Mouse (Mus musculus) embryonic facial prominence, embryonic 14.5 days (tissue): ENCODE data around the gene Synpr. TPM values are rescaled to one million over a fixed set of nuclear protein-coding genes. Genes with fewer than 3 reads are reported as not detected.

ENCODE experiments used
- ATAC-seq: fragments of 200-750 bp; cut with Nextera tagmentation; 2 replicates; pipeline ENCODE4 v1.8.0; 2017; ENCODE audit warnings: low read depth, moderate number of reproducible peaks, moderate TSS enrichment
- DNase-seq: peaks from one replicate; pipeline ENCODE4 v3.0.0-alpha.2; 2015; ENCODE audit warnings: low spot score
- H3K27ac ChIP-seq: fragments of 300-500 bp; sonication (generic); replicated peaks from 2 replicates; pipeline ENCODE4 v1.5.1; 2014; ENCODE audit warnings: low read depth, mild to moderate bottlenecking, low read length, moderate library complexity
- H3K27me3 ChIP-seq: fragments of 300-500 bp; sonication (generic); replicated peaks from 2 replicates; pipeline ENCODE4 v1.6.1; 2014; ENCODE audit warnings: low read length; ENCODE audit not compliant: control insufficient read depth, insufficient read depth
- H3K36me3 ChIP-seq: fragments of 300-500 bp; sonication (generic); 2 replicates; pipeline ENCODE4 v1.6.1; 2014; ENCODE audit warnings: low read length, mixed read lengths; ENCODE audit not compliant: control insufficient read depth, insufficient read depth
- H3K4me1 ChIP-seq: fragments of 300-500 bp; sonication (generic); 2 replicates; pipeline ENCODE4 v1.6.1; 2014; ENCODE audit warnings: antibody characterized with exemption, low read length; ENCODE audit not compliant: control insufficient read depth, insufficient read depth
- H3K4me2 ChIP-seq: fragments of 300-500 bp; sonication (generic); 2 replicates; pipeline ENCODE4 v1.6.1; 2014; ENCODE audit warnings: low read depth, mild to moderate bottlenecking, low read length, moderate library complexity, mixed read lengths
- H3K4me3 ChIP-seq: fragments of 300-500 bp; sonication (generic); 2 replicates; pipeline ENCODE4 v1.5.1; 2014; ENCODE audit warnings: low read depth, mild to moderate bottlenecking, low read length
- H3K9ac ChIP-seq: fragments of 300-500 bp; sonication (generic); 2 replicates; pipeline ENCODE4 v1.6.1; 2014; ENCODE audit warnings: low read depth, mild to moderate bottlenecking, low read length, moderate library complexity, mixed read lengths
- H3K9me3 ChIP-seq: fragments of 300-500 bp; sonication (generic); 2 replicates; pipeline ENCODE4 v1.6.1; 2016; ENCODE audit warnings: low read length; ENCODE audit not compliant: control insufficient read depth
- WGBS: fragments of 180-500 bp; shearing (Covaris S2); extraction: QIAGEN DNeasy Blood & Tissue Kit; methylation state at CpG from one replicate; pipeline ENCODE4 v1.1.7; 2014; 5-methylcytosine and 5-hydroxymethylcytosine counted together
- polyA plus RNA-seq: library from polyadenylated mRNA; unstranded; fragments of >200 nt; fragmentation: Nextera tagmentation; extraction: Ambion mirVana; gene quantifications from 2 replicates; pipeline ENCODE4 v1.2.1, GENCODE M21; 2014

Gene Synpr
- polyA plus RNA-seq, 1 experiment from 2014 or later: 5.8 TPM

DNA sequence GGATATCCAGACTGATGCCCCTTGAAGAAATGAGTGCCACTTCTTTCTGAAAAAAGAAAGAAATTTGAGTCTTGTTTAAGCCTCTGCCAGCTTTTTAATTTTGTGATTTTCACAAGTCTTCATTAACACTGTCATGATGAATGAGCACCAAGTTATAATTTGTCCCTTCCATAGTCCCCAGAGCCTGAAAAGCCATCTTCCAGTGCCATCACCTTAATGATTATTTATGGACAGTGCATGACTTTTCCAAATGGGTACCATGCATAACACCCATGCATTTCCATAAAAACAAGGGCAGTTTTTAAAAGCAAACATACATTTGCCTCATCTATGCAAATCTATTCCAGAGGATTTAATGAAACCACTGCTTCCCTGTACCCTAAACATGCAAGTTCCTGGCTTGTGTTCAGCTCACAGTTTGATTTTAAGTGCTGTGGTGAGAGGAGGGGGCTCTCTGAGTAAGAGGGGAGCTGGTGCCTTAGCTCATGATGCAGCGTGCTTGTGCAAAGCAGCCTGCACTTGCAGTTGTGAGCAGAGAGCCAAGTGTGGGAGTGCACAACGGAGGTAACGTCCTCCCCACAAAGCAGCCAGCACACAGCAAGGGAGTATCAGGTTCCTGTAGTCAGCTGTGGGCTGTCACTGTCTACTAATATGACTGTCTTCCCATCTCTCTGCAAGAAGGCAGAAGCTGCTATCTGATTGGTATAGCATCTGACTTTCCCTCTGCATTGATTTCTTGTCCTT is 169.1 kb downstream of the Synpr start:
- peak; percentile 53; the same call in 1 of the 2 replicates for ATAC-seq
- H3K27ac ChIP-seq: no peak overlapping the region
- H3K4me2 ChIP-seq: no peak overlapping the region
- no peak overlapping the region for H3K4me3 ChIP-seq
- DNase-seq: peak; percentile 35
- 20% methylated on average over 3 of the region's 3 CpGs for WGBS
- no peaks in the 10 kb centered on the region for H3K36me3 ChIP-seq
- no peaks in the 10 kb centered on the region for H3K9me3 ChIP-seq
- H3K9ac ChIP-seq: no peak overlapping the region
- H3K27me3 ChIP-seq: no peaks in the 10 kb centered on the region
- no peaks in the 10 kb centered on the region for H3K4me1 ChIP-seq

DNA sequence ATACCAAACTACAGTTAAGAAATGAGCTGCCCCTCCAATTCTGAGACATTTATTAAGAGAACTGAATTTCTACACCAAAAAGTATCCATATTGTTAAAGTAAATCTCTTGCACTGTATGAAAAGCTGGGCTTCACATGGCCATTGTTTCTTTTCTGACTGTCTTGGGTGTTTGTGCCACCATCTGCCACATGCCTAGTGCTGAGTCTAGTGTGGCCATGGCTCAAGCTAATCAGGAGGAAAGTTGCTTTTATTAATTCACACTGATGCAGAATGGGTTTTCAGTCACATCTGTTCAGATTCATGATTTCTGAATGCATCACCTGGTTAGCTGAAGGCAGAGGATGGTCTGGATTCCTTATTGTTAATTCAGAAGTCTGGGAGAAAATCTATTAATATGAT is 170.4 kb downstream of the Synpr start:
- H3K36me3 ChIP-seq: no peaks in the 10 kb centered on the region
- no peak overlapping the region for H3K27ac ChIP-seq
- no peaks in the 10 kb centered on the region for H3K27me3 ChIP-seq
- ATAC-seq: no peak
- H3K9ac ChIP-seq: no peak overlapping the region
- no peak overlapping the region for H3K4me2 ChIP-seq
- no peak for DNase-seq
- H3K4me3 ChIP-seq: no peak overlapping the region
- H3K4me1 ChIP-seq: no peaks in the 10 kb centered on the region
- H3K9me3 ChIP-seq: no peaks in the 10 kb centered on the region

DNA sequence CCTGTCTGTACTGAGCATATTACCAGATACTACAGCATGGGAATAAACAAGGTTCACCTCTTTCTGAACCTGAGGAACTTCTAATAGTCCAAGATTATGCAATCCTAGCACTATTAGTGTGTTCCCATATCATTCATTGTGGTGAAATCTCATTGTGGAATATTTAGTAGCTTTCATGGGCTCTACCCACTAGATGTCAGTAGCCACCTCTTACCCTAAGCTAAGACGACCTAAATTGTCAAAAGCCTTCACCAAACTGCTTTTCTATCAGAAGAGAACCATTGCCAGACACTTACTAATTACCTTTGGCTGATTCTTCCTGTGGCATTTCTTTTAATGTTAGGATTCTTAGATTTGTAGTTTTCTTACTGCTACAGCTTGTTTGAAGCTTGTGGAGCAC is 174.8 kb downstream of the Synpr start:
- 12% methylated on average over 1 of the region's 1 CpGs for WGBS
- Histone ChIP-seq H3K27ac (no peak overlapping the region), H3K4me1 (no peaks in the 10 kb centered on the region), H3K27me3 (no peaks in the 10 kb centered on the region), H3K9me3 (no peaks in the 10 kb centered on the region), H3K4me2 (no peak overlapping the region), H3K9ac (no peak overlapping the region), H3K36me3 (no peaks in the 10 kb centered on the region), H3K4me3 (no peak overlapping the region)
- no peak for ATAC-seq
- peak; percentile 14 for DNase-seq

DNA sequence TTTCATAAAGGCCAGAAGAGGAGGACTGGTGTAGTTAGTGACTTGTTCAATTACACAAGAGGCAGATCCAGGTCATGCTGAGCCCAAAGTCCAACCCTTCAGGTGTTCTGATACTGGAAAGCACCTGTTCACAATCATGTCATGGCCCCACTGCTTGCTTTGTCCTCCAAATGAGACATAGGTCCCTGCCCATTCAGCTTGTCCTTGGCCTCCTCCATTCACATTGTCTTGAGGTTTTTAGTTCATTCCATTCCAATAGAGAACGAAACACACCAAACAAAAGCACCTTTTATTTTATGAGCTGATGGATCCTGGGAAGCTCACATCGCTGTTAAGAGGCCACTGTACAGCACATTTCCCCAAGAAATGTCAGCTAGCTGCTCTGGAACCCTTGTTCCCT is 184.6 kb downstream of the Synpr start:
- Histone ChIP-seq H3K9ac (no peak overlapping the region), H3K4me1 (no peaks in the 10 kb centered on the region), H3K36me3 (no peaks in the 10 kb centered on the region), H3K27me3 (no peaks in the 10 kb centered on the region), H3K27ac (no peak overlapping the region), H3K4me3 (no peak overlapping the region), H3K9me3 (no peaks in the 10 kb centered on the region), H3K4me2 (no peak overlapping the region)
- DNase-seq (no peak), ATAC-seq (no peak)
- WGBS: 78% methylated on average over 2 of the region's 2 CpGs

DNA sequence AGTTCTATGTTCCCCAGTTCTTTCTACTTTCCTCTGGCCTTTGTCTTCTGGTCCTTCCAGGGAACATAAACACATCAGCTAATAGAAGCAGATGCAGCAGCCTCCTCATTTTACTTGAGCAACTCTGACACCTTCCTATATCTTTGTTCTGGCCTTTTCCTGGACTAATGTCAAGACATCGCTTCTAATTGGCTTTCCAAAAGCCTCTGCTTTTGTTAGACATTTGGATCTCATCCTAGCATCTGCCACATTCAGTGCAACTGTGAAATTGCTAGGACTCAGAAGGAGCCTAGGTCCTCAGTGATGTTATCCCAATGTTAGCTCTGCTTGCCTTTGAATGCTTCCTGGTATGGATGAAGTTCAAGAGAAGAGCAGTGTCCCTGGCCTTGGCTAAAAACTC is 193.2 kb downstream of the Synpr start:
- H3K4me1 ChIP-seq: no peaks in the 10 kb centered on the region
- WGBS: 85% methylated on average over 1 of the region's 1 CpGs
- H3K4me3 ChIP-seq: no peak overlapping the region
- H3K27ac ChIP-seq: no peak overlapping the region
- ATAC-seq: no peak
- no peaks in the 10 kb centered on the region for H3K27me3 ChIP-seq
- no peaks in the 10 kb centered on the region for H3K9me3 ChIP-seq
- H3K9ac ChIP-seq: no peak overlapping the region
- no peak overlapping the region for H3K4me2 ChIP-seq
- no peaks in the 10 kb centered on the region for H3K36me3 ChIP-seq
- no peak for DNase-seq

DNA sequence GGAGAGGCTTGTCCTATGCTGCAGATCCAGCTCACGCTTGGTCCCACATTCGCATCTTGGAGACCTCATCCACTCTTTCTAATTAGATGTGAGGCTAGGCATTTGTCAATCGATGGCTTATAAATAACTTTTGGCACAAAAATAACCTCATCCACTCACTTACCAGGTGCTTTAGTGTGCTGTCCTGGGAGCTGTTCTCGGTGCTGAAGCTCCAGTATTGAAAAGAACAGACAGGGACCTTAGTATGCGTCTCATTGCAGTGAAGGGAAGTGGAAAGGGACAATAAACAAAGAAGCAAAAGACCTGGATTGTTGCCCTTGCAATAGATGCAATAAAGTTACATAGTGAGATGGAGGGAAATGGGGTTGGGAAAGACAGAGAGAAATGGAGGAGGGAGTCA is 220.8 kb downstream of the Synpr start:
- ATAC-seq: no peak
- H3K27me3 ChIP-seq: no peaks in the 10 kb centered on the region
- 55% methylated on average over 5 of the region's 5 CpGs for WGBS
- peak; percentile 52 for DNase-seq
- no peak overlapping the region for H3K4me2 ChIP-seq
- H3K4me1 ChIP-seq: no peaks in the 10 kb centered on the region
- no peaks in the 10 kb centered on the region for H3K9me3 ChIP-seq
- no peak overlapping the region for H3K9ac ChIP-seq
- no peaks in the 10 kb centered on the region for H3K36me3 ChIP-seq
- no peak overlapping the region for H3K4me3 ChIP-seq
- no peak overlapping the region for H3K27ac ChIP-seq

DNA sequence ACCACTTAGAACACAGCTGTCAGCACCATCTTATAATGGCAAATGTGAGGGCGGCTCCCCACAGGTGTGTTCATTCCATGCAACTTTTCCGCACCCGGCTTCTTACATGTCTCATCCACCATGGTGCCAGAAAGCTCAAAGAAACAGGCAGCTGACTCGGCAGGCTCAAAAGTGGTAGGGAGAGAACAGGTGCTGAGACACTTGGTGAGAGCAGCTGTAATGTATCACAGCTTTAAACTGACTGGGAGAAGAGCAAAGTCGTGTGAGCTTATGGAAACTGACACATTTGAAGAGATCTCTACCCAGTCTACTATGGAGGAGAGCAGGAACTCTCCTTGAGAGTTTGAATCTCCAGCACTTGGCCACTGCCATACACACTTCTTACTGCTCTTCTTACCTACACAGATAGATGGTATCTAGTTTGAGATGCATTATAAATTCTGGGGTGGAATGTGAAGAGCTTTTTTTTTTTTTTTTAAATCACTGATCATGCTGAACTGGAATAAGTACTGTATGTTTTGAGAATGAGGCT is 234.1 kb downstream of the Synpr start:
- ATAC-seq (no peak), DNase-seq (peak; percentile 2)
- 83% methylated on average over 5 of the region's 5 CpGs for WGBS
- Histone ChIP-seq H3K36me3 (no peaks in the 10 kb centered on the region), H3K4me2 (no peak overlapping the region), H3K9me3 (no peaks in the 10 kb centered on the region), H3K27me3 (no peaks in the 10 kb centered on the region), H3K4me1 (no peaks in the 10 kb centered on the region), H3K9ac (no peak overlapping the region), H3K27ac (no peak overlapping the region), H3K4me3 (no peak overlapping the region)

DNA sequence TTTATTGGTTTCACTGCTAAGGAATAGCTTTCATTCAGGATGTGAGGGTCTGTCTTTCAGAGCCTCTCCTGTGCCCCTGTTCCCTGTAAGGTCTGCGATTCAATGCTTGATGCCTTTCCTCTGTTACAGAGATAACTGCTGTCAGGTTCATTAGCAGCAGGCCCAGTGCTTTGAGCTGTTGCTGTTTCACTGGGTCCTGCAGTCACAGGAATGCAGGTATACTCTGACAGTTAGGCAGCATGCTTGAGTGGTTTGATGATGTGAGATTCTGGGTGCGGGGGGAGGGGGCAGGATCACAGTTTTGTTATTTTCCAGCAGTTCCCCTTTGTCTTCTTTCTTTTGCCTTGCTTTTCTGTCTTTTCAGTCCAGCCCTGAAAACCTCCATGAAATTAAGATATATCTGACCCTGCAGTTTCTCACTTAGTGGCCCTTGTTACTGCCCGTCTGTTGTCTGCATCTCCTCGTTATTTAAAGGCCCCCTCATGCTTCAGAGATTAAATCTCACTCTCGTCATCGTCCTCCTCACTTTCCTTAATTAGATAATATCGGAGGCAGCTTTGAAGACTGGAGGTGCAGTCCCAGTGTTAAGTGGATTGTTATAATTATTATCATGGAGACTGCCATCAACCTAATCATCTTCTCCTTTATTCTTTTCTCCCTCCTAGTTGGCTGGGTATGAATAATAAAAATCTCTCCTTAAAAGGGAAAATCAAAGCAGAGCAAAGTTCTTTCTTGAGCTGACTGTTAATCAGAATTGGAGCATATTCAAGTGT is 234.8 kb downstream of the Synpr start:
- Histone ChIP-seq H3K9me3 (no peaks in the 10 kb centered on the region), H3K4me1 (no peaks in the 10 kb centered on the region), H3K27ac (no peak overlapping the region), H3K27me3 (no peaks in the 10 kb centered on the region), H3K9ac (no peak overlapping the region), H3K36me3 (no peaks in the 10 kb centered on the region), H3K4me2 (no peak overlapping the region), H3K4me3 (no peak overlapping the region)
- 61% methylated on average over 7 of the region's 7 CpGs for WGBS
- no peak for ATAC-seq
- no peak for DNase-seq
